Mouse (Mus musculus): ENCODE measurements at regions not wholly inside any gene's neighbourhood (a gene's known extent, or its start where the extent isn't known, plus 50 kb on each side); places are given as distances from the start of the nearest gene placed in this dataset.

GRCm38 (mm10) chr5:41910053-41910452 lies 65.9 kb upstream of the Bod1l start:
- TF ChIP-seq CTCF (IDR thresholded peaks at IDR 0.05; ENCODE audit: insufficient read depth, low read length) (no peak), POLR2A (IDR thresholded peaks at IDR 0.05; ENCODE audit: borderline replicate concordance, extremely low read depth, low read depth, low read length) (no peak)
